In the genomic region with DNA sequence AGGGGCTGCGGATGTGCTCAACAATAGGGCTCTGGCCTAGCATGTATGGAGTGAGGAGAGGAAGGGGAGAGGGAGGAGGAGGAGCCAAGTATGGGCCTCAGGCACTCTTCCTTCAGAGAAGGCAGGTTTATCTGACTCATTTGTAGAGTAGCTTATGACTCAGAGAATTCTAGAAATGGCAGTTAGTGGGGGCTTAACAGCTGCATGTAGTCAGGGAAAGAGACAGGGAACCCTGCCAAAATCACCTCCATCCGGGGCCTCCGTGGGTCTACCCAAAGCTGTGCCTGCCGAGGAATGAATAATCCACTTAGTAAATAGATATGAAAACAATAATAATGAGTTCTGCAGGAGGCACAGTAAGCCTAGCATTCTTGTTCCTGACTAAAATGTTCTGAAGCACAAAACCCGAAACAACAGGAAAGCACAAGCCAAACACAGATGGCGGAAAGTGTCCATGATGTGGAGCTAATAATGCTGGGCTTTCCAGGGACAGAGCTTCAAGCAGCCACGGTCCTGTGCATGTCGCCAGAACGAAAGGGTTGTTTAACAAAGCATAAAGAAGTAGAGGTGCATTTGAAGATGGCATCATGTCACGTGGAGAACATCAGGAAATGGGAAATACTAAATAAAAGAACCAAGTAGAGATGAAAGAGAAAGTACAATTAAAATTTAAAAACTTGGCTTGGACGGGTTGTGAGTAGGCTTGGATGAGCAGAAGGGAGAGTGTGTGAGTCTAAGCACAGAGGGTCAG, we compare ENCODE assay signal across 9 mouse cellular contexts. TPM values are rescaled to one million over a fixed set of nuclear protein-coding genes. Genes with fewer than 3 reads are reported as not detected.
DNase-seq lines count a peak whose midpoint lies in the region; ATAC-seq and TF ChIP-seq lines count a peak whose summit lies in the region.
"Had no signal": no experiment of that assay in that cellular context is flagged by ENCODE, and none has a peak within 500 bp of the region (broad histone marks: within the 10 kb centered on the region; RNA-seq: fewer than 3 reads in every experiment).

No protein-coding gene starts in this region.

- H3K27ac ChIP-seq in kidney, postnatal 0 days = no peak overlapping the region
- H3K27ac ChIP-seq in hindbrain, embryonic 13.5 days = no peak overlapping the region

- no peak for ATAC-seq in kidney, postnatal 0 days (replicated peaks; ENCODE audit: low FRiP score, low read depth)
- no peak for ATAC-seq in hindbrain, embryonic 13.5 days (ENCODE audit: low FRiP score)

- no peak overlapping the region for H3K9ac ChIP-seq in kidney, postnatal 0 days (ENCODE audit: low read depth, low read length)
- no peak overlapping the region for H3K9ac ChIP-seq in hindbrain, embryonic 13.5 days

- no peaks in the 10 kb centered on the region for H3K4me1 ChIP-seq in kidney, postnatal 0 days (replicated peaks; ENCODE audit: insufficient read depth, low read length)
- no peaks in the 10 kb centered on the region for H3K4me1 ChIP-seq in hindbrain, embryonic 13.5 days (replicated peaks)

- no peak overlapping the region for H3K4me2 ChIP-seq in kidney, postnatal 0 days (ENCODE audit: low read length)
- H3K4me2 ChIP-seq in hindbrain, embryonic 13.5 days = no peak overlapping the region

- H3K9me3 ChIP-seq in kidney, postnatal 0 days (replicated peaks; ENCODE audit: low read length) = no peaks in the 10 kb centered on the region
- no peaks in the 10 kb centered on the region for H3K9me3 ChIP-seq in hindbrain, embryonic 13.5 days

- peak; percentile 57 for DNase-seq in kidney, postnatal 0 days (ENCODE audit: low spot score)
- no peak for DNase-seq in kidney, adult 18-20 months
- peak; percentile 19 for DNase-seq in MN1 (ENCODE audit: low spot score)
- peak; percentile 90 for DNase-seq in induced T-regulatory cell, adult 2 months (ENCODE audit: low read depth)
- DNase-seq in lung, postnatal 14 days = peak; percentile 32
- no peak for DNase-seq in kidney, postnatal 36 days
- no peak for DNase-seq in embryo, embryonic 9.5 days (ENCODE audit: extremely low spot score)
- DNase-seq: adrenal gland, postnatal 14 days had no signal

- no peak overlapping the region for H3K4me3 ChIP-seq in kidney, postnatal 0 days (replicated peaks; ENCODE audit: low read depth, low read length)
- H3K4me3 ChIP-seq in hindbrain, embryonic 13.5 days = no peak overlapping the region

- no peaks in the 10 kb centered on the region for H3K27me3 ChIP-seq in kidney, postnatal 0 days (ENCODE audit: insufficient read depth, low read length)
- H3K27me3 ChIP-seq in hindbrain, embryonic 13.5 days = no peaks in the 10 kb centered on the region

- no peak for TF ChIP-seq CTCF in kidney, postnatal 0 days (IDR thresholded peaks at IDR 0.05; ENCODE audit: low read depth)

- H3K36me3 ChIP-seq in kidney, postnatal 0 days (ENCODE audit: insufficient read depth, low read length) = no peaks in the 10 kb centered on the region
- no peaks in the 10 kb centered on the region for H3K36me3 ChIP-seq in hindbrain, embryonic 13.5 days

- WGBS in kidney, postnatal 0 days = 65% methylated on average over 11 of the region's 11 CpGs
- 77% methylated on average over 11 of the region's 11 CpGs for whole genome bisulfite sequencing in hindbrain, embryonic 13.5 days

RNA-seq across cellular contexts. Expression of gene Grap, which starts 8.3 kb away (rescaled TPM):
- polyA plus RNA-seq in kidney, postnatal 0 days (2015; fragmentation: Nextera tagmentation; extraction: Ambion mirVana) = 8.2 and 9.1 TPM in 2 replicates
- 10.2 and 11.0 TPM in 2 replicates for polyA plus RNA-seq in hindbrain, embryonic 13.5 days (2015; fragmentation: Nextera tagmentation; extraction: Ambion mirVana)

RNA-seq across cellular contexts. Expression of gene Fam83g, which starts 39.1 kb away (rescaled TPM):
- polyA plus RNA-seq in kidney, postnatal 0 days (2015; fragmentation: Nextera tagmentation; extraction: Ambion mirVana) = 2.7 and 2.9 TPM in 2 replicates
- polyA plus RNA-seq in hindbrain, embryonic 13.5 days (2015; fragmentation: Nextera tagmentation; extraction: Ambion mirVana) = 0.13 and 0.19 TPM in 2 replicates

Comparison
In these comparisons a context has a peak if more than half of its experiments do, and no peak if none do; other contexts are left out.
1. DNase-seq: peak in kidney, postnatal 0 days (single experiment), MN1 (single experiment), induced T-regulatory cell, adult 2 months (single experiment) and lung, postnatal 14 days (single experiment); none in kidney, adult 18-20 months (single experiment), kidney, postnatal 36 days (0 of 2) and embryo, embryonic 9.5 days (single experiment).